In the genomic region with DNA sequence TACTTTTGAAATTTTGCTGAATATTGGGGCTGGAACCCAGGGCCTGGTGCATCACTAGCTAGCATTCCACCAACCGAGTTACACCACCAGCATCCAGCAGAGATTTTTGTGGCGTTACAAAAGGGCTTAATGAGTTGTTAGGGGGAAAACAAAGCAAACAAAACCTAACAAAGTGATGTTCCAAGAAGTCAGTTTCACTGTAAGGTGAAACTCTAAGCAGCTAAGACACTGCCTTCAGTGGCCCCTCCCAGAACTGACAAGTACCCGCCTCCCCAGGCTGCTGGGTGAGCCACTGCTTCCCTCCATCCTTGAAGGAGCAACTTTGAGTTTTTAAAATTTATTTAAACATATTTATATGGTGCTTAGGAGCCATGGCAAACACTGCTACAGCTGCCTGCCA, we compare ENCODE assay signal across 17 mouse cellular contexts. TPM values are rescaled to one million over a fixed set of nuclear protein-coding genes. Genes with fewer than 3 reads are reported as not detected.
DNase-seq lines count a peak whose midpoint lies in the region; ATAC-seq and TF ChIP-seq lines count a peak whose summit lies in the region.
"Had no signal": no experiment of that assay in that cellular context is flagged by ENCODE, and none has a peak within 500 bp of the region (broad histone marks: within the 10 kb centered on the region; RNA-seq: fewer than 3 reads in every experiment).

No protein-coding gene starts in this region.

- intact Hi-C loops in gastrocnemius, adult 2 months (cut with DNase I) = no loop called here

- H3K9ac ChIP-seq in lung, embryonic 16.5 days (ENCODE audit: low read length) = no peak overlapping the region

- peak overlapping the region; percentile 87 for H3K4me3 ChIP-seq in gastrocnemius, adult 2 months
- H3K4me3 ChIP-seq in lung, embryonic 16.5 days (ENCODE audit: low read length) = no peak overlapping the region
- no peak overlapping the region for H3K4me3 ChIP-seq in embryonic fibroblast, embryonic 13.5 days (ENCODE audit: insufficient read depth, low read length)
- no peak overlapping the region for H3K4me3 ChIP-seq in kidney, adult 2 months (ENCODE audit: insufficient read depth, low read depth, low read length)

- H3K27ac ChIP-seq in gastrocnemius, adult 2 months = no peak overlapping the region
- no peak overlapping the region for H3K27ac ChIP-seq in lung, embryonic 16.5 days (ENCODE audit: low read length)
- H3K27ac ChIP-seq in embryonic fibroblast, embryonic 13.5 days (ENCODE audit: insufficient read depth, low read length) = peak overlapping the region; percentile 93; the same call in 1 of the 2 replicates
- no peak overlapping the region for H3K27ac ChIP-seq in kidney, adult 2 months (ENCODE audit: insufficient read depth, low read depth, low read length)
- H3K27ac ChIP-seq: neural tube, embryonic 13.5 days had no signal

- ATAC-seq in lung, embryonic 16.5 days (ENCODE audit: low read depth) = no peak
- peak; percentile 25; the same call in 1 of the 2 replicates for ATAC-seq in megakaryocyte, adult 5-6 weeks (ENCODE audit: poor library complexity, severe bottlenecking)
- ATAC-seq: activated CD4-positive, CD25-positive, alpha-beta regulatory T cell, adult 4 months; inflammation-experienced regulatory T-cells, adult 6 months had no signal

- peak overlapping the region; percentile 78; the same call in 1 of the 2 replicates for H3K4me2 ChIP-seq in lung, embryonic 16.5 days (ENCODE audit: low read depth, low read length)

- no peak for TF ChIP-seq CTCF in gastrocnemius, adult 2 months (IDR thresholded peaks at IDR 0.05)
- TF ChIP-seq CTCF in embryonic fibroblast, embryonic 13.5 days (IDR thresholded peaks at IDR 0.05; ENCODE audit: borderline replicate concordance, insufficient read depth, low read length) = no peak
- no peak for TF ChIP-seq CTCF in kidney, adult 2 months (conservative IDR thresholded peaks at IDR 0.05; ENCODE audit: insufficient read depth, insufficient read length, low read depth, low read length)

- WGBS in lung, embryonic 16.5 days = 16% methylated on average over 3 of the region's 3 CpGs
- 53% methylated on average over 3 of the region's 3 CpGs for WGBS in kidney, adult 2 months

- no peaks in the 10 kb centered on the region for H3K27me3 ChIP-seq in lung, embryonic 16.5 days (ENCODE audit: control insufficient read depth, insufficient read depth, low read depth, low read length)
- H3K27me3 ChIP-seq in kidney, adult 2 months (replicated peaks; ENCODE audit: control insufficient read depth, insufficient read depth, low read length) = no peaks in the 10 kb centered on the region; the same call in 1 of the 2 replicates
- H3K27me3 ChIP-seq: midbrain, embryonic 15.5 days; neural tube, embryonic 13.5 days had no signal

- H3K9me3 ChIP-seq in lung, embryonic 16.5 days (ENCODE audit: control insufficient read depth, low read length) = no peaks in the 10 kb centered on the region; the same call in 1 of the 2 replicates
- H3K9me3 ChIP-seq: midbrain, embryonic 15.5 days; neural tube, embryonic 13.5 days had no signal

- DNase-seq in gastrocnemius, adult 2 months = no peak
- no peak for DNase-seq in gastrocnemius, postnatal 25 days
- no peak for DNase-seq in lung, postnatal 36 days
- no peak for DNase-seq in cerebellum, postnatal 4 days (ENCODE audit: low spot score in 2 of 2)
- no peak for DNase-seq in kidney, adult 2 months
- DNase-seq: B cell, adult 2 months; cerebellum, postnatal 25 days; heart, adult 11 months; heart, postnatal 14 days; lung, postnatal 10 days had no signal

- H3K36me3 ChIP-seq in lung, embryonic 16.5 days (ENCODE audit: control insufficient read depth, insufficient read depth, low read length) = no peaks in the 10 kb centered on the region
- H3K36me3 ChIP-seq in kidney, adult 2 months (ENCODE audit: control insufficient read depth, insufficient read depth, low read length) = no peaks in the 10 kb centered on the region
- H3K36me3 ChIP-seq: midbrain, embryonic 15.5 days; neural tube, embryonic 13.5 days had no signal

- H3K4me1 ChIP-seq in lung, embryonic 16.5 days (replicated peaks; ENCODE audit: control insufficient read depth, insufficient read depth, low read length) = peaks cover 54% of the 10 kb centered on the region
- peaks cover 4% of the 10 kb centered on the region for H3K4me1 ChIP-seq in embryonic fibroblast, embryonic 13.5 days (ENCODE audit: control insufficient read depth, insufficient read depth, low read length)
- H3K4me1 ChIP-seq in kidney, adult 2 months (ENCODE audit: control insufficient read depth, insufficient read depth, low read length) = peaks cover 9% of the 10 kb centered on the region; the same call in 1 of the 2 replicates

- TF ChIP-seq POLR2A in embryonic fibroblast, embryonic 13.5 days (IDR thresholded peaks at IDR 0.05; ENCODE audit: low read depth, low read length) = no peak
- TF ChIP-seq POLR2A in kidney, adult 2 months (IDR thresholded peaks at IDR 0.05; ENCODE audit: low read depth, low read length) = no peak

RNA-seq across cellular contexts. Expression of a gene that starts 59.6 kb away (rescaled TPM):
- total RNA-seq in gastrocnemius, adult 2 months (2021) = 10 to 100 TPM in 1 of 2 experiments, 1 to 10 TPM in 1; 9.4 to 11.3 TPM
- total RNA-seq in gastrocnemius, postnatal 25 days (2021) = 1 to 10 TPM; 7.9 to 10.0 TPM
- polyA plus RNA-seq in lung, embryonic 16.5 days (2015; fragmentation: Nextera tagmentation; extraction: Ambion mirVana) = 20.4 and 22.1 TPM in 2 replicates
- polyA plus RNA-seq in embryonic fibroblast, embryonic 13.5 days (2011; ENCODE audit: insufficient read length, low read depth, missing spikeins) = 12.1 and 13.3 TPM in 2 replicates
- total RNA-seq in megakaryocyte, adult 5-6 weeks (2015) = 5.4 and 7.2 TPM in 2 replicates
- total RNA-seq in megakaryocyte, adult 5-6 weeks (2017) = 9.7 and 11.1 TPM in 2 replicates
- polyA plus RNA-seq in kidney, adult 2 months (2012; rRNA removed) = 13.9 and 15.5 TPM in 2 replicates
